ENCODE assay signal across 9 mouse cellular contexts in genomic region chr10:32890507-32891131, GRCm38 (mm10). TPM values are rescaled to one million over a fixed set of nuclear protein-coding genes. Genes with fewer than 3 reads are reported as not detected.
A peak's percentile ranks its signal among the peaks of the same experiment; 100 is the strongest.
DNase-seq lines count a peak whose midpoint lies in the region; ATAC-seq and TF ChIP-seq lines count a peak whose summit lies in the region.
"Had no signal": no experiment of that assay in that cellular context is flagged by ENCODE, and none has a peak within 500 bp of the region (broad histone marks: within the 10 kb centered on the region; RNA-seq: fewer than 3 reads in every experiment).

No protein-coding gene starts in this region.

- peak; percentile 71 for ATAC-seq in frontal cortex, adult (ENCODE audit: low TSS enrichment)
- peak; percentile 70 for ATAC-seq in hindbrain, embryonic 12.5 days (ENCODE audit: low FRiP score)
- ATAC-seq in lung, embryonic 16.5 days (ENCODE audit: low read depth): peak; percentile 52

- H3K27ac ChIP-seq in hindbrain, embryonic 12.5 days: peak overlapping the region; percentile 72; the same call in 1 of the 2 replicates
- H3K27ac ChIP-seq in lung, embryonic 16.5 days (ENCODE audit: low read length): no peak overlapping the region

- peak; percentile 27 for DNase-seq in cerebellum, adult 8-10 months
- DNase-seq in layer of hippocampus, postnatal 10 days (ENCODE audit: low spot score in 2 of 2): peak; percentile 46 to 71
- DNase-seq in right cerebral cortex, adult 18-20 months: peak; percentile 75
- DNase-seq in thymus, adult 18-20 months: no peak

- WGBS in hindbrain, embryonic 12.5 days: 4% methylated on average over 13 of the region's 13 CpGs
- WGBS in lung, embryonic 16.5 days: 3% methylated on average over 13 of the region's 13 CpGs

- peak; percentile 43 for TF ChIP-seq CTCF in E14TG2a.4 (conservative IDR thresholded peaks at IDR 0.05; ENCODE audit: low read length)

- H3K9ac ChIP-seq in hindbrain, embryonic 12.5 days: peak overlapping the region; percentile 82
- peak overlapping the region; percentile 67 for H3K9ac ChIP-seq in lung, embryonic 16.5 days (ENCODE audit: low read length)

- no peaks in the 10 kb centered on the region for H3K9me3 ChIP-seq in E14TG2a.4 (ENCODE audit: low read length)
- no peaks in the 10 kb centered on the region for H3K9me3 ChIP-seq in hindbrain, embryonic 12.5 days (replicated peaks)
- H3K9me3 ChIP-seq in lung, embryonic 16.5 days (ENCODE audit: control insufficient read depth, low read length): no peaks in the 10 kb centered on the region

- peaks cover 4% of the 10 kb centered on the region for H3K27me3 ChIP-seq in E14TG2a.4 (ENCODE audit: insufficient read depth, low read length)
- H3K27me3 ChIP-seq in hindbrain, embryonic 12.5 days: no peaks in the 10 kb centered on the region
- H3K27me3 ChIP-seq in lung, embryonic 16.5 days (ENCODE audit: control insufficient read depth, insufficient read depth, low read depth, low read length): peaks cover 6% of the 10 kb centered on the region
- H3K27me3 ChIP-seq: CH12.LX had no signal

- peaks cover 6% of the 10 kb centered on the region for H3K4me1 ChIP-seq in E14TG2a.4 (replicated peaks; ENCODE audit: low read depth, low read length)
- H3K4me1 ChIP-seq in hindbrain, embryonic 12.5 days: no peaks in the 10 kb centered on the region
- peaks cover 6% of the 10 kb centered on the region; the same call in 1 of the 2 replicates for H3K4me1 ChIP-seq in lung, embryonic 16.5 days (replicated peaks; ENCODE audit: control insufficient read depth, insufficient read depth, low read length)

- H3K36me3 ChIP-seq in E14TG2a.4 (ENCODE audit: insufficient read depth, low read length): no peaks in the 10 kb centered on the region
- no peaks in the 10 kb centered on the region for H3K36me3 ChIP-seq in hindbrain, embryonic 12.5 days
- no peaks in the 10 kb centered on the region for H3K36me3 ChIP-seq in lung, embryonic 16.5 days (ENCODE audit: control insufficient read depth, insufficient read depth, low read length)

- peak overlapping the region; percentile 92 for H3K4me3 ChIP-seq in E14TG2a.4 (replicated peaks; ENCODE audit: low read length)
- H3K4me3 ChIP-seq in hindbrain, embryonic 12.5 days: peak overlapping the region; percentile 85
- H3K4me3 ChIP-seq in lung, embryonic 16.5 days (ENCODE audit: low read length): peak overlapping the region; percentile 67

- H3K4me2 ChIP-seq in hindbrain, embryonic 12.5 days (replicated peaks): peak overlapping the region; percentile 66
- H3K4me2 ChIP-seq in lung, embryonic 16.5 days (ENCODE audit: low read depth, low read length): peak overlapping the region; percentile 99

RNA-seq across cellular contexts. Expression of gene Nkain2, which starts 0.4 kb away (rescaled TPM):
- 4.1 and 5.3 TPM in 2 replicates for polyA plus RNA-seq in hindbrain, embryonic 12.5 days (2016; fragmentation: Nextera tagmentation; extraction: Ambion mirVana)
- 10 to 100 TPM; 30.7 TPM for total RNA-seq in layer of hippocampus, postnatal 10 days (2021)
- polyA plus RNA-seq in lung, embryonic 16.5 days (2015; fragmentation: Nextera tagmentation; extraction: Ambion mirVana): 0.08 and 0.28 TPM in 2 replicates
- total RNA-seq: CH12.LX had no signal

Comparison
In these comparisons a context has a peak if more than half of its experiments do, and no peak if none do; other contexts are left out.
1. DNase-seq: peak in cerebellum, adult 8-10 months (single experiment), layer of hippocampus, postnatal 10 days (2 of 2) and right cerebral cortex, adult 18-20 months (single experiment); none in thymus, adult 18-20 months (0 of 2).
2. Peak in every context shown above with its lines, with median percentiles within 50 percentile points of each other: H3K4me3 ChIP-seq and ATAC-seq.